Mouse (Mus musculus) cerebellum, adult 18-20 months (tissue): ENCODE data around the gene Fbxo17.
"Not testable (repeated sequence)": the region's sequence is repeated elsewhere in the genome, so short reads cannot be mapped to it uniquely, and the experiment has no call there.

Experiments used
- DNase-seq, 2 experiments: peaks; one replicate each; pipeline ENCODE4 v3.0.0; 2021

Fbxo17 gene

DNA sequence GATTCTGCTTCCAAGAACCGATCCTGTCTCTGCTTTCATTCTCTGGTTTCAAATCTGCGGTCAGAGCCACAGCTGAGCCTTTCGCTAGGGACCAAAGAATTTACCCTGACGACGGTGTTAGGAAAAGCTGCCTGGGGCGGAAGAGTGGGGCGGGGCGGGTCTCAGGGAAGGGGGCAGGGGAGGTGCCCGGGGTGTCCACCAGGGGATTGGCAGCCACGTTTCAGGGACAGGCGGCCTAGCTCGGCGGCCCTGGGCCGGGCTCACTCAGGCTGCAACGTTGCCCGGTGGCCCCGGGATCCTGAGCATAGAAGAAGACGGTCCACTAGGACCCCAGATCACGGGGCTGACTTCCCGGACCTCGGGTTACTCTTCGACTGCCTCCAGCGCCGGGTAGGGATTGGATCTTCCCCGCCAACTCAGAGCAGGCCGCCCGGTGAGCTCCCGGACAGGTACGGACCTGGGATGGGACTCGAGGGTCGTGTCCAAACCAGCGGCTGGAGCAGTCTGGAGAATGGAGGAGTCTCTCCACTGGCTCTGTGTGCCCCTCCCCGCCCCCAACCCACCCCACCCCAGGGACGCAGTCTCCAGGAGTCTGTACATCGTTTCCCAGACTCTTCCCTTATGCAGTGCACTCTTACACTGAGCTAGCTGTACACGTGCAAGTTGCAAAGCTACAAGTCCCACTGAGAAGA is at the start of gene Fbxo17:
Gene Fbxo17 (plus strand): TSS at position 215 of the 692 bp plus-strand sequence.
- peak; percentile 60 to 68 for DNase-seq

DNA sequence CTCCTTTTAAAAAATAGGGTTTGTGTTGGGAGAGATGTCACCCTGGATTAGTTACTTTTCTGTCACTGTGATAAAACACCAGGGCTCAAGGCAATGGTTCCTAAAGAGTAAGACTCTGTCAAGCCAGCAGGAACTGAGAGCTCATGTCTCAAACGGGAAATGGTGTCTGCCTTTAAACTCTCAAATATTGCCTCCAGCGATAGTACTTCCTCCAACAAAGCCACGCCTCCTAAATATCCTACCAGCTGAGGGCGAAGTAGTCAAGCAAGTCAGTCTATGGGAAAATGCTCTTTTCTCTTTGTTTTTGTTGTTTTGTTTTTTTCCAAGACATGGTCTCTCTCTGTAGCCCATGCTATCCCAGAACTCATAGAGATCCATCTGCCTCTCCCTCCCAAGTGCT is 45.4 kb upstream of the Fbxo17 start:
- DNase-seq = no peak

DNA sequence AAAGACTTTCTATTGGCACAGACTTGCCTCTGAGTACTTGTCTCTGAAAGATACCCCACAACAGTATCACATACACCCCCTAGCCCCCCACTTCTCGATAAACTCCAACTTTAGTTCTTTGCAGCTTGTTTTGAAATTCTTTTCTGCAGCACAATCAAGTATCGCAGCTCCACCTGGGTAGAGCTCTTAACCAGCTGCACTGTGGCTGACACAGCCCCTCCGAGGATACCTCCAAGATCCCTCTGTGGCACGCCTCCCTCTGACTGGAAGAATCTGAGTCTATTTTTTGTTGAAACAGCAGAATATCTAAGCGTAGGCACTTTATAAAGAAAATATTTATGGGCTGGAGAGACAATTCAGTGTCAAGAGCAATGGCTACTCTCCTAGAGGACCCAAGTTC is 44.3 kb upstream of the Fbxo17 start:
- DNase-seq = no peak

DNA sequence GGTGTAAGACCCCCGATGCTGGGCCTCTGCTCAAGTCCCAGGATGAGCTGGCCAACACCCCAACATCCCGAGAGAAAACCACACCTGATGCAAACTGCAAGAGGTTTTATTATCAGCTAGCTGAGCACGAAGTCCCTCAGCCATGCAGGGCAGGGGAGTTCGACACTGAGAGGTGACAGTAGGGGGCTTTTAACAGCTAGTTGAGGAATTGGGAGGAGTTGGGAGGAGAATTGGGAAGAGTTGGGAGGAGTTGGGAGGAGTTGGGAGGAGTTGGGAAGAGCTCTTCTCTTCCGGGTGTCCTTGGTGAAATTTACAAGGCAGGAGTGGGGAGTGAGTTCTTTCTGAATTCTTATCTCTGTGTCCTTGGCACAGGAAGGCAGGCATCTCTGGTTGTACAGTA is 43.8 kb upstream of the Fbxo17 start:
- not testable (repeated sequence) for DNase-seq

DNA sequence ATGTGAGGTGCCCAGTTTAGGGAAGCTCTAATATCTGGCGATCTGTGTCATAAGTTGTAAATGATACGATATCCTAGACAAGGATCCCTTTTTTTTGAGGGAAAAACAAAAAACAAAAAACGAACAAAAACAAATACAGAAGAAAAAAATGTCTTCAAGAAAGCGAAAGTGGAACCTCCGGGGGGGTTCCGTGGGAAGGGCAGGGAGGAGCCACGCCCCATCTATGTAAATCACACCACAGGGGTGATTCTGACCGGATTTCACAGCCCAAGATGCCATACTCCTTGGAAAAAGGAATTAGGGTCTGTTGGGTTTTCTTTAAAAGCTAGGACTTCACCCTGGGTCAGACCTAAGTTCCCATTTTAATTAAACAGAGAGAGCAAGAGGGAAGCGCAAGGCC is 41.6 kb upstream of the Fbxo17 start:
- DNase-seq = no peak

DNA sequence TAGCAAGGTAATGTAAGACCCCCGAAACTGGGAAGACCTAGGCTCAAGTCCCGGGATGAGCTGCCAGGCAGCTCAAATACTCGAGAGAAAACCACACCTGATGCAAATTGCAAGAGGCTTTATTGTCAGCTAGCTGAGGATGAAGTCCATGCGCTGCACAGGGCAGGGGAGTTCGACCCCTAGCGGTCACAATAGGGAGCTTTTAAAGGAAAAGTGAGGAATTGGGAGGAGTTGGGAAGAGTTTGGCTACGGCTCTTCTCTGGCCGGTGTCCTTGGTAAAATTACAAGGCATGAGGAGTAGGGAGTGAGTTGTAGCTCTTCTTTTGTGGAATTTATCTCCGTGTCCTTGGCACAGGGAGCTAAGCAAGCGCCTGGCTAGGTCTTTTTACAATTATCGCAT is 40.9 kb upstream of the Fbxo17 start:
- DNase-seq = no peak

DNA sequence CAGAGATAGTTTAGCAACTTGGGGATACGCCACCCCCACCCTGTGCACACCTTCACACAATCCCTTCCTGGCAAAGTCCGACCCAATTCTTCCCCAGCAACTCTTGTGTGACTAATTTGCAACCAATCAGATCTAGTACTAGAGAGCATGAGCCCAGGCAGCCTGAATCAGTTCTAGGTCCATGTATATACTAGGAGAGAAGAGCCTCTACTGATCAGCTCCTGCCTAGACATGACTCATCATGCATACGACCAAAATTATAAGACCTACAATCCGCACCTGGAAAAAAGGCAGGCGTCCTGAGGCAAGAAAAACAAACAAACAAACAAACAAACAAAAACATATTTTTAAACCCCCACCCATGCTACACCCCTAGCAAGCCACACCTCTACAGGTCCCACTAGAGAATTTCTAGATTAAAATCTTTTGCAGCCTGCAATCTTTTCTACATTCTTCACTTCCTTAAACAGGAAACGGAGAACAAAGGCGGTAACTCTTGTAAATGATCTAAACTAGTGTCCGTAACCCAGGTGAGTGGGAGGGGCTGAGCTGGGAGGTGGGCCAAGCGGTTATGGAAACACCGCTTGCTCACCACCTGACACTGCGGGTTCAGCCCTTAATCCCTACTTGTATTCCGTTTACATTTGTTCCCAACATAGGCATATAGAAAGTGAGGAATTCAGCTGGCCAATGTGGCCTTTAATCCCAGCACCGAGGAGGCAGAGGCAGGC is 39.6 kb upstream of the Fbxo17 start:
- DNase-seq = no peak

DNA sequence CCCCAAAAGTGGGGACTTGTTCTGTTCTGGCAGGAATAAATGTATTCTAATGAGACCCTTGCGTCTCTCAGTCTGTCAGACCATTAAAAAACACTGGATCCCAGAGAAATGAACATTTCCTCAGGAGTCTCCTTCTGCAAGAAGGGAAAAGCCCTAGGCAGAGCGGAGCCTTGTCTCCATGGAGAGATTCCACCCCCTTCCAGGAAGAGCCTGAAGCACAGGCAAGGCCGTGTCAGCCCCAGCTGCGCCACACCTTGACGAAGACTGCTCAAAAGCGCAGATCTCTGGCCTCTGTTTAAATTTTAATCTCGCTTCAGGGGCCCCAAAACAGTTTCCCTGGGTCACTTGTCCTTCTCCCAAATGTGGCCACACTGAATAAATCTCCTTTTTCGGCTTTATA is 39.0 kb upstream of the Fbxo17 start:
- DNase-seq = no peak

DNA sequence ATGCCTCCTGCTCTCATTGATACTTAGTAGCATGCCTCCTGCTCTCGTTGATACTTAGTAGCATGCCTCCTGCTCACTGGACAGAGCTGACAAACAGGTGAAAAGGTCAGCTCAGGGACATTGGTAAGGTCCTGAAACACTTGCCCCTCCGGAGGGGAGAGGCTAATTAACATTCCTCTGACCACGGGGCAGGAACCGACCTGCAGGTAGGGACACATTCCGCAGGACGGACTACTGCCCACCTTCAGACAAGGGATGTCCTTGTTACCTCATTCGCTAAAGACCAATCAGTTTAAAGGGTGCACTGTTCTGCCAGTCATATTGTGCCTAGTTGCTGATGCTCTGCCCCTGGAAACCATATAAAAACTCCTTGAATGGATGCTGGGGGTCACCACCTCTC is 25.5 kb upstream of the Fbxo17 start:
- DNase-seq = no peak

DNA sequence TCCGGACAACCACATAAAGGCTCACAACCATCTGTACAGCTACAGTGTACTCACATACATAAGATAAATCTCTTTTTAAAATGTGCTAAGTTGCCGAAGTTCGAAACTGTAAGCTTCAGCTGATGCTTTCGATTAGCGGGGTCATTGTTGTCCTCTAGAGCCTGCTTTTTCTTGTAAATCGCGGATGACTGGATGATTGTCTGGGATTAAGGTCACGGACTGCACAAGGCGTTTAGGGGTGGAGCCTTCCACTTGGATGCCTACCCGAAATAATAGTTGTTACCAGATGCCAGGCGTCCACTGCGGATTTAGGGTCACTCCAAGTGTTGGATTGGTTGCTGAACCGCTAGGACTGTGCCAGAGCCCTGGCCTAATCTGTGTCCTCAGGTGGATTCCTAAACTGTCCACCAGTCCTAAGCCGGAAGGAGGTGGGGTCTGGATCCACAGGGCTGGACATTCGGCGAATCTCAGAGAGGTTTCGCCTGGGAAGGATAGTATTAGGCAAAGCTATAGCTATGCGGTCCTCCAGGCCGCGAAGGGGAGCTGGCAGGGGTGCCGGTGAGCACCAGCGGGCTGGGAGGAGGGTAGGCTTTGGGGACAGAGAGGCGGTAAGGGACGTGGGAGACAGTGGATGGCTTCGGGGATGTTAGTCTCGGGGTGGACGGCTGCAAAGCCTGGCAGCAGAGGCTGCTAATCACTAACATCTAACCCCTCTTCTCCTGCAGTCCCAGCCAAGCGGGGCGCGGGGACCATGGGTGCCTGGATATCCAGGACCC is 23.9 kb upstream of the Fbxo17 start, which contains the start of gene Fbxo27:
Gene Fbxo27 (plus strand): TSS at position 305 of the 776 bp plus-strand sequence.
- DNase-seq = peak; percentile 76 to 81

DNA sequence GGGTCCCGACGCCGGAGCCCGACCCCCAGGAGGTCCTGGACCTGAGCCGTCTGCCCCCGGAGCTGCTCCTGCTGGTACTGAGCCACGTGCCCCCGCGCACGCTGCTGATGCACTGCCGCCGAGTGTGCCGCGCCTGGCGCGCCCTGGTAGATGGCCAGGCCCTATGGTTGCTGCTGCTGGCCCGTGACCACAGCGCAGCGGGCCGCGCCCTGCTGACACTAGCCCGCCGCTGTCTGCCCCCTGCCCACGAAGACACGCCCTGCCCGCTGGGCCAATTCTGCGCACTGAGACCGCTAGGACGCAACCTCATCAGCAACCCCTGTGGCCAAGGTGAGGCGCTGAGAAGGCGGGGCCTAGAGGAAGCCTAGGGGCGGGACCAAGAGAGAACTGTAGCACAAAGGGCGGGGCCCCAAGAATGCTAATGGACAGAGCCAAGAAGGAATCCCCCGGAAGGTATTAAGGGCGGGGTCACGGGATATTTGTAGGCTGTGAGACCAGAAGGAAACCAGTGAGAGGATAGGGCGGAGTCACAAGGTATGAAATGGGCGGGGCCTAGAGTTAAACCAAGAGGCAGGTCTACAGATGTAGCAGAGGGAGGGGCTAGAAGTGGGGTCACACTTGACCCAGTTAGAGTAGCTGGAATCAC is 23.2 kb upstream of the Fbxo17 start:
- peak; percentile 91 to 97 for DNase-seq

DNA sequence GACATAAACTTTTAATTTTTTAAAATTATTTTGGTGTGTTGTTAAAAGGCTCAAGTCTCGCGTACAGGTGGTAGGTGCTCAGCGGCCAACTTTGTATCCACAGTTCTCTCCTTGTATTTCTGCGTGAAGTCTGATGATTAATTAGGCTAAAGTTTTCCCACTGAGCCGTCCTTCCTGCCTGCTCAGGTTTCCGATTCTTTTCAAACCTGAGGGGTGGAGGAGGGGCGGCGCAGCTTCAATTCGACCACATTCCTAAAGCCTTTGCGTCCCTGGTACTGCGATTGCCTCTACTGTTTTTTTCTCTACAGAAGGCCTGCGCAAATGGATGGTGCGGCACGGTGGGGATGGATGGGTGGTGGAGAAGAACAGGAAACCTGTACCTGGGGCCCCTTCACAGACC is 22.2 kb upstream of the Fbxo17 start:
- DNase-seq = peak in 1 of 2 experiments; percentile 32

DNA sequence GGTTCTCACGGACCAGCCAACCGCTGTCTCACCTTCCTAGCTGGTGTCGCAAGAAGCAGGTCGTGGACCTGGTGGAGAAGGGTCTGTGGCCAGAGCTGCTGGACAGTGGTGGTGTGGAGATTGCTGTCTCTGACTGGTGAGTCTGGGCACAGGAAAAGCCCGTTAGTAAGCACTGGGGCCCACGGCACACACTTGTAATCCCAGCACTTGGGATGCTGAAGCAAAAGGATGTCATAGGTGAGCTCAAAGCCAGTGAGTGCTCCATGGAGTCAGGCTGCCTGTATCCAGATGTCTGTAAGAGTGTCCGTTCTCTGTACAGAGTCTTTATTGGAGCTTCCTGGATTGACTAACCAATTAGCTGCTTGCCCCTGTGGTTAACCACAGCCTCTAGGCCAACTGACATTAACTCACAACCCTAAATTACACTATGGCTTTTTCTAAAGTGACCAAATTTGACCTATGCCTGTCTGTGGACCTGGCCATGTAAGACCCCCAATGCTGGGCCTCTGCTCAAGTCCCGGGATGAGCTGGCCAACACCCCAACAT is 21.6 kb upstream of the Fbxo17 start:
- no peak for DNase-seq

DNA sequence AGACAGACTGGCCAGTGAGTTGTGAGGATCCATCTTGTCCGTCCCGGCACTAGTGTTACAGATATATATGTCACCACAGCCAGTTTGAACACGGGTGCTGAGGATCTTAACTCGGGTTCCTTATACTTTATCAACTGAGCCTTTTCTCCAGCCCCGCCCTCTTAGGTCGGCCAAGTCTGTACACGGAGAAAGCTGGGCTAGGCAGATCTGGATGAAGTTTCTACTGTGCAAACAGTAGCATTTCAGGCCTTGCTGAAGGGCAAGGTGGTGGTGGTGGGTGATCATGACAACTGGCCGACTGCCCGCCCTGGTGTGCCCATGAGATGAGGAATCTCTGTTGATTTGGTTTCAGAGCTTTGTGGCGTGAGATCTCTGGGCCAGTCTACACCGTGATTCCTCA is 19.3 kb upstream of the Fbxo17 start:
- no peak for DNase-seq

DNA sequence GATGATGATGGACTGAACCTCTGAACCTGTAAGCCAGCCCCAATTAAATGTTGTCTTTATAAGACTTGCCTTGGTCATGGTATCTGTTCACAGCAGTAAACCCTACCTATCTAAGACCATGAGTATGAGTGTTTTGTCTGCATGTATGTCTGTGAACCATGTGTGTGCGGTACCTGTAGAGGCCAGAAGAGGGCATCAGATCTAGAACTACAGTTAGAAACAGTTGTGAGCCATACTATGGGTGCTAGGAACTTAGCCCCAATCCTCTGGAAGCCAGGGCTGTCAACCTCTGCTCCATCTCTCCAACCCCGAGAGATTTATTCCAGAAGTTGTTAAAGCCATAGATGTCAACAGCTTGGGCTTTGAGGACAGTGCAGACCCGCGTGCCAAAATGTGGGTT is 16.3 kb upstream of the Fbxo17 start:
- DNase-seq = no peak

DNA sequence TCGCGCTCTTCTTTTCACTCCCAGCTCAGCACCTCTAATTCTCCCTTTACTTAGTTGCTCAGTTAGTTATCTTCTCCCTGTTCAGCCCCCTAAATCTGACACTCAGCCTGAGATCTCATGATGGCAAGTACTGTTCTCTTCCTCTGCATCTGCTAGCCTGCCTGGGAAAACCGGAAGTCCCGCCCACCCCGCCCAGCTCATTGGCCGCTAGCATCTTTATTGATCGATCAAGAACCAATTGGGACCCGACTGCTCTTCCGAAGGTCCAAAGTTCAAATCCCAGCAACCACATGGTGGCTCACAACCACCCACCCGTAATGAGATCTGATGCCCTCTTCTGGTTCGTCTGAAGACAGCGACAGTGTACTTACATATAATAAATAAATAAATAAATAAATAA is 15.3 kb upstream of the Fbxo17 start:
- not testable (repeated sequence) for DNase-seq

DNA sequence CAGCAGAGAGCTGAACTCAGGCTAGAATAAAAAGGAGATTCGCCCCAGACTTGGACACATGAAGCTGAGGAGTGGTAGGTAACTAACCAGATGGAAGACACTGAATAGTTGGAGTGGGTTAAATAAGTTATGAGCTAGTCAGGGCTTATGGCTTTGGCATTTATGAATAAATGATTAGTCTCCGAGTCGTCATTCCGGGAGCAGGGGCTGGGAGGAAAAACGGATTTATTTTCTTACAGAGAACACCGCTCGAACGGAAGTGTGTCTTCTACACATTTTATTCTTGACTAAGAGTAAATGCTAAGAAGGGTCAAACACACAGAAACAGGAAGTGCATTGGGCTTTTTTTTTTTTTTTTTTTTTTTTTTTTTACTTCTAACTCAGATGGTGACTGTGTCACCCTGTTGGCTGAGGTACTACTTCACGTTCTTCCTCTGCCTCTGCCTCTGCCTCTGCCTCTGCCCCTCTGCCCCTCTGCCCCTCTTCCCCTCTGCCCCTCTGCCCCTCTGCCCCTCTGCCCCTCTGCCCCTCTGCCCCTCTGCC is 13.9 kb upstream of the Fbxo17 start:
- DNase-seq = no peak

DNA sequence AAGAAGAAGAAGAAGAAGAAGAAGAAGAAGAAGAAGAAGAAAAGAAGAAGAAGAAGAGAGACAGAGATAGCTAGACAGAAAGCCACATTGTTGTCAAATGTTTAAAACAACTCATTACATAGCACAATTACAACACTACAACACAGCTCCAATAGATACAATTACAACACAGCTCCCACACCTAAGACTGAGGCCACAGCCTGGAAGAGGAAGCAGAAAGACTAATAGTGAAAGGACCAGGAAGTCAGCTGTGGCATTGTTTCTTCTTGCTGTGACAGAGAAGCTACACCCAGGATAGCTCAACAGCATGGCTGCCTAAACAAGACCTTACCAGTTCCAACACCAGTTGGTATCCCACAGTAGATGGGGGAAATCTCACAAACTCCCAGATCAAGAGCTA is 7.2 kb upstream of the Fbxo17 start:
- DNase-seq = no peak

DNA sequence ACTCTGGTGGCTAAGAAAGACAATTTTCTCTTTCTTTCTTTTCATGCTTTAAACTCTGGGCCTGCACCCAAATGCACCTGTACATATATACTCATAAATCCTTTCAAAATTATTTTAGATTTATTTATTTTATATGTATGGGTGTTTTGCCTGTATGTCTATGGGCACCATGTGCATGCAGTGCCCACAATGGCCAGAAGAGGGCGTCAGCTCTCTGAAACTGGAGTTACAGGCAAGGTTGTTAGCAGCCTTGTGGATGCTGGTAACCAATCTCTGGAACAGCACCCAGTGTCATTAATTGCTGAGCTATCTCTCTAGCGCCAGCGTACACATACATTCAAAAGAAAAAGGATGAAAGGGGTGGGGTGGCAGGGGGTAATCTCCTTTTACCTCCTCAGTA is 5.6 kb upstream of the Fbxo17 start:
- DNase-seq = no peak

DNA sequence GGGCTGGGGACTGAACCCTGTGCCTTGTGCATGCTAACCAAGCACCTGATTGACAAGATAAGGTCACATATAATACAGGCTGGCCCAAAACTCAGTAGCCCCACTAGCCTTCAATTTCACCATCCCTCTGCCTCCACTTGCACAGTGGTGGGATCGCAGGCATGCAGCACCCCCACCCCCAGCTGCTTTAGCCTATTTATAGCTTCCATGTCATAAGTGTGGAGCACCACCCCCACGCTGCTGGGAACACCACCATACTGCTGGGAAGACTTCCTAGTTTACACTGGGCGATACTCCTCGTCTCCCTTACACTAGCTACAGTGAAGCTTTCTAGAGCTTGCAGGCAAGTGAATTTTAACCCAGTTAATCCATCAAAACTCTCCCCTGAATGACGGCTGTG is 1.9 kb upstream of the Fbxo17 start:
- no peak for DNase-seq

DNA sequence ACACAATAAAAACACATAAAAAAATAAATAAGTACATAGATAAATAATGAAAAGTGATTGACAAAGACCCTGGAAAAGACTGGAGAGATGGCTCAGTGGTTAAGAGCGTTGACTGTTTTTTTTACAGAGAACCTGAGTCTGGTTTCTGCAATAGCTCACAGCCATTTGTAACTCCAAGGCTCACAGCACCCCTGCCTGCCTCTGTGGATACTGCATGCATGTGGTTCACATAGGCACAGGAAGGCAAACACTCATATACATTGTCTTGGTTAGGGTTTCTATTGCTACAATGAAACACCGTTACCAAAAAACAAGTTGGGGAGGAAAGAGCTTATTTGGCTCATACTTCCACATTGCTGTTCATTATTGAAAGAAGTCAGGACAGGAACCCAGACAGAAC is 1.0 kb upstream of the Fbxo17 start:
- no peak for DNase-seq

DNA sequence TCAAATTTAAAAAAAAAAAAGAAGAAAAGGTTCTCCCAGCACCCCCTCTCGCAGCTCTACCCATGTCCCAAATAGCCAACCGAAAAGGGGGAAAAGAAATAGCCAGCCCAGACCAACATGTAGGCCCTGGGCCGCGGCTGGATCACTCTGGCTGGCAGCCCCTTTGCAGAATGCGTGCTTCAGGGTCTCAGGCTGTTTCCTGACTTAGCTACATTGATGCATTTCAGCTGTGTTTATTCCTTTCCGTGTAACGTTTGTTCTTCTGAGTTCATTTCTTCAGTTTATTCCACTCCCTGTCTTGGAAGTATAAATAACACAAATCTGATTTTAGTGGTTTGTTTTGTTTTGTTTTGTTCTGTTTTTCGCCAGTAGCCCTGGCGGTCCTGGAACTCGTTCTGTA is 1.1 kb downstream of the Fbxo17 start:
- DNase-seq = no peak

DNA sequence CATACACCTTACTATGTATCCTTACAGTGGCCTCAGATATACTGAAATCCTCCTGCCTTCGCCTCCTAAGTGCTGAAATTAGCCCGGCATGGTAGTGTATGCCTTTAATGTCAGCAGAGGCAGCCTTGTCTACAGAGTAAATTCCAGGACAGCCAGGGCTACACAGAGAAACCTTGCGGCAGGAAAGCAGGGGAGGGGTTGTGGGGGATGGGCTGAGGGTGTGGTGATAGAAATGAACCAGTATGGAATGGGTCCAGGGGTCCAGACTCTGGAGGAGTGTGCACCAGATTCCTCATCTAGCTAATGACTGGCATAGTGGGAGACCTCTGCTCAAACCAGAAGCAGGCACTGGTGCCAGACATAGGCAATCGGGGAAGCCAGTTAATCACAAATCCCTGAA is 2.6 kb downstream of the Fbxo17 start:
- DNase-seq = no peak
